Mouse (Mus musculus) myocyte (in vitro differentiated cells): ENCODE measurements at regions not wholly inside any gene's neighbourhood (a gene's known extent, or its start where the extent isn't known, plus 50 kb on each side); places are given as distances from the start of the nearest gene placed in this dataset.

ENCODE experiments used
- CEBPB ChIP-seq: IDR thresholded peaks from 2 replicates; pipeline ENCODE4 v1.6.1; 2011; ENCODE audit warnings: mild to moderate bottlenecking, moderate library complexity; ENCODE audit not compliant: poor library complexity, insufficient read depth, severe bottlenecking
- POLR2A ChIP-seq: IDR thresholded peaks from one replicate; pipeline ENCODE4 v1.6.1; 2011; ENCODE audit warnings: low read depth, mild to moderate bottlenecking, control low read depth, moderate library complexity; ENCODE audit not compliant: insufficient read length
- POLR2AphosphoS2 ChIP-seq: IDR thresholded peaks from one replicate; pipeline ENCODE4 v1.6.1; 2011; ENCODE audit warnings: low read depth, control low read depth; ENCODE audit not compliant: insufficient read length
- USF1 ChIP-seq: IDR thresholded peaks from one replicate; pipeline ENCODE4 v1.6.1; 2011; ENCODE audit warnings: low read depth, mild to moderate bottlenecking, control low read depth, moderate library complexity

GRCm38 (mm10) chr13:90572580-90572979 is 332.6 kb downstream of the Atp6ap1l start:
- TF ChIP-seq USF1 (no peak), CEBPB (no peak), POLR2AphosphoS2 (no peak), POLR2A (no peak)
